Mouse (Mus musculus): Measurements from ENCODE around the gene Alkal2.
A peak's percentile ranks its signal among the peaks of the same experiment; 100 is the strongest.

Gene Alkal2

DNA sequence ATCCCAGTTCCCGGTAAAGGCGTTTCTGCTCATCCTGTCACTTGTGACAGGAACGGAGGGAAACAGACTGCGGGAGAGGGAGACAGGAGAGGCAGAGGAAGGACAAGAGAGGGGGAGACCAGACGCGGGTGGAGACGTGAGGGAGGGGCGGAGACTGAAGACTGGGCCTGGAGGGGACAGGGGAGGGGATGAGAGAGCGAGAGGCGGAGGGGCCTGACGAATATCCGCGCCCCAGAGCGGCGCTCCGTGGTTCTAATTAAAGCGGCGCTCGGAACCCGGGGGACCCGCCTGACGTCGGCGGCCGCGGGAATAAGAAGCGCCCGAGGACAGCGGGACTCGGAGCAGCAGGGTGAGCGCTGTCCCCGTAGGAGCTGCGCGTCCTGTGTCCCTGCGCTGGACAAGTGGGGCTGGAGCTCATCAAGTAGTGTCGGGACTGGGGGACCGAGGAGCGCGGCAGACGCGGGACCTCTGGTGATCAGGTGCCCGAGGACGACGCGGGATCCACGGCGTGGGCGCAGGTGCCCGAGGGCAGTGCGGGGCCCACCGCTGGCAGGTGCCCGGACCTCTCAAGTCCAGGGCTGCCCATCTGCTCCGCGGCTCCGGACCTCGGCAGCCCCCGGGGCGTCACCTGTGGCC is at the start of gene Alkal2:
Gene Alkal2 (plus strand): TSS at position 337 of the 636 bp plus-strand sequence.
- no peak for DNase-seq (ENCODE audit: low spot score in 2 of 2)

GRCm38 (mm10) chr12:30848521-30848920 is 35.6 kb upstream of the Alkal2 start:
- no peak for DNase-seq (ENCODE audit: low spot score in 2 of 2)

GRCm38 (mm10) chr12:30850902-30851301 is 33.2 kb upstream of the Alkal2 start:
- DNase-seq (ENCODE audit: low spot score in 2 of 2): no peak

DNA sequence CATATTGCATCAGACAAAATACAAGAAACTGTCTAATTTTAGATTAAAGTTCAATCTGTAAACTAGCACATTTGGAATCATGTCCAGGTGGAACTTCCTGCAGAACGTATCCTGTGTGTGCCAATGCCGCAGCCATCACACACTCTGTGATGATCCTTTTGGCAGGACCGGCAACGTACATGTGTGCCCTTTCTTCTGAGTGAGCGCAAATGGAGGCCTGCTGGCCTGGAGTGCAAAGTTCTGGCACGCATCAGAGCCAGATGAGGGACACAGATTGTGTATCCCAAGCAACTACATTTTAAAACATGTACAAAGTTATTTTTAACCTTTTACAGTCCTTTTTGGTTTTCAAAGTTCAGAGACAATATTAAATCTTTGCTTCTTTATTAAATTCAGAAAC is 32.3 kb upstream of the Alkal2 start:
- no peak for DNase-seq (ENCODE audit: low spot score in 2 of 2)

GRCm38 (mm10) chr12:30855442-30856159 is 28.5 kb upstream of the Alkal2 start:
- no peak for DNase-seq (ENCODE audit: low spot score in 2 of 2)

- DNase-seq (ENCODE audit: low spot score in 2 of 2): no peak
Measured at GRCm38 (mm10) chr12:30856172-30856571, 27.9 kb upstream of the Alkal2 start.

- DNase-seq (ENCODE audit: low spot score in 2 of 2): no peak
Measured at GRCm38 (mm10) chr12:30864347-30864746, 19.8 kb upstream of the Alkal2 start.

DNA sequence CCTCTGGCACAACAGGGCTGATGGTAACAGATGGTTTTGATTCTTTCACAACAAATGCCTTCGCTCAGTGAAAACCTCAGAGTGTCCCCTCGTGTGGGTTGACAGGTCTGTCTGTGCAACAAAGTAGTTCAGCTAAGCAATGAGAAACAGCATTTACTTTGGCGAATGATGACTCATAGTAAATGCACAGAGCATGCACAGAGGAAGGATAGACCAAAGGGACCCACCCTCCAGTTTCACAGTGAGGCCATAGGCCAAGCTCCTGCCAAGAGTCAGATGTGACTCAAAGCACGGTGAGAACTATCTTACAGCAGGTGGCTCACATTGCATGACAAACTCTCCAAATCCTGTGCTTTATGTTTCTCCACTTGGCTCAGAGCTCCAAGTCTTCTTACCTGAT is 18.3 kb upstream of the Alkal2 start:
- DNase-seq (ENCODE audit: low spot score in 2 of 2): no peak

- no peak for DNase-seq (ENCODE audit: low spot score in 2 of 2)
Measured at GRCm38 (mm10) chr12:30879447-30879846, 4.7 kb upstream of the Alkal2 start.

- DNase-seq (ENCODE audit: low spot score in 2 of 2): no peak
Measured at GRCm38 (mm10) chr12:30883592-30883985, 533 bp upstream of the Alkal2 start.

- DNase-seq (ENCODE audit: low spot score in 2 of 2): no peak
Measured at GRCm38 (mm10) chr12:30884622-30885230, 604 bp downstream of the Alkal2 start.

GRCm38 (mm10) chr12:30885891-30886290 is 1.8 kb downstream of the Alkal2 start:
- no peak for DNase-seq (ENCODE audit: low spot score in 2 of 2)

DNA sequence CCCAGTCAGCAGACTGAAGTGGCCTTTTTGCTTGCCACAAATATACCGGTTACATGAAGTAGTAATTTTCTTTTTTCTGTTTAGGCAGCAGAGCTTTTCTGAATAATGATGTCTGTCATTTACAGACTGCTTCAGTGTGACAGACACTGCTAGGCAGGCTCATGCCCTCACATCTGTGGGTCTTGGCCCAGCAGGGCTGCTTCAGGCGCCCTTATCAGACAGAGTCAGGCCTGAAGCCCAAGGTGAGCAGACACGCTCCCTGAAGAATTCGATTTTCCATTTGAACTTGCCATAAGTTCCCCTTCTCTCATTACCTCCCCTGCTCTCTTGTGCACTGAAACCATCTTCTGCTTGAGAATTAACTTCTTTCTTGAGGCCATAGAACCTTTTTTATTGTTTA is 3.9 kb downstream of the Alkal2 start:
- DNase-seq (ENCODE audit: low spot score in 2 of 2): no peak

DNA sequence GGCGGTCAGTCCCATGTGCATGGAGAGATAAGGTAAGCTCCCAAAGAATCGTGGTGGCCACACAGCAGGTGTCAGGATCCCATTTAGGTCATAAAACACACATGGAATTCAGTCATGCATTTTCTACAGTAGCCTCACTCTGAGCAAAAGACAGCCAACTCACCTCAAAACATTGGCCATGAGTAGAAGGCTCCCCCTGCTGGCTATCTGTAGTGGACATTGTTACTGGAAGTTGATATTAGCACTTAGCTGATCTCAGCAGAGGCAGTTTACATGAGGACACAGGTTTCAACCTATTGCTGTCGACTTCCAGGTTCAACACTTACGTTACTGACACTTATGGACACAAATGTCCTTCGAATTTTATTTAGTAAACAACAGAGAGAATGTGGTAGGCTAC is 5.9 kb downstream of the Alkal2 start:
- peak; percentile 46 to 48 for DNase-seq (ENCODE audit: low spot score in 2 of 2)

- no peak for DNase-seq (ENCODE audit: low spot score in 2 of 2)
Measured at GRCm38 (mm10) chr12:30891438-30891837, 7.3 kb downstream of the Alkal2 start.

DNA sequence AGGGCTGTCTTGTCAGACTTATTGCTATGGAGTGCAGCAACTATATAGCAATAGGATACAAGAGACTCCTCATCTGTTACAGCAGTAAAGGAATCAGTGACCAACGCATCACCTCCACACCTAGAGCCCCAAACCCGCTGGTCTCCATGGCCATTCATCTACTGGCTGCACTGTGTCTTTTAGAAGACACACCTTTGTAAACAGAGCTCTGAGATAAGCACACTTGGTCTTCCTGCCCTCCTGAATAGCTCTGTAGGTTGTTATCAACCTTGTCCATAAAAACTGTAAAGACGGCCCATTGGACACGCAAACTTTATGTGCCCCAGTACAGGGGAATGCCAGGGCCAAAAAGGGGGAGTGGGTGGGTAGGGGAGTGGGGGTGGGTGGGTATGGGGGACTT is 12.9 kb downstream of the Alkal2 start:
- no peak for DNase-seq (ENCODE audit: low spot score in 2 of 2)

GRCm38 (mm10) chr12:30908658-30909057 is 24.5 kb downstream of the Alkal2 start:
- no peak for DNase-seq (ENCODE audit: low spot score in 2 of 2)

- no peak for DNase-seq (ENCODE audit: low spot score in 2 of 2)
Measured at GRCm38 (mm10) chr12:30909881-30910280, 25.8 kb downstream of the Alkal2 start.

DNA sequence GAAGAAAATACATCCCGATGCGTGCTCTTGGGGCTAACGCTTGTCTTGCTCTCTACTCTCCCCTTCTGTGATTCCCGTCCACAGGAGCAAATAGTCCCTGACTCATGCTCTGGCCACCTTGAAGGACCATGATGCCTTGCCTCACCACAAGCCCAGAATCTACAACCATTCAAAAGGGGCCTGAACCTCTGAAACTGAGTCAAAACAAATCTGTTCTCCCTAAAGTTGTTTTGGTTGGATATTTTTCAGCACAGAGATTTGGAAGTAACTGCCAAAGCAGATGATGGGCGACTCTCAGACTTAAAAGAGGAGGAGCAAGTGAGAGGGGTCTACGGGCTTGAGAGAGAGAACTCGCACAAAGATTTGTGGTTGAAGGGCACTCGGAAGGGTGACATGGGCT is 26.7 kb downstream of the Alkal2 start:
- DNase-seq (ENCODE audit: low spot score in 2 of 2): no peak

- peak; percentile 90 to 91 for DNase-seq (ENCODE audit: low spot score in 2 of 2)
Measured at GRCm38 (mm10) chr12:30911261-30912047, 27.3 kb downstream of the Alkal2 start, which contains the start of the genes Acp1 and Sh3yl1. TSS of gene Acp1 (minus strand) at chr12:30911589. TSS of gene Sh3yl1 (plus strand) at chr12:30911668.

DNA sequence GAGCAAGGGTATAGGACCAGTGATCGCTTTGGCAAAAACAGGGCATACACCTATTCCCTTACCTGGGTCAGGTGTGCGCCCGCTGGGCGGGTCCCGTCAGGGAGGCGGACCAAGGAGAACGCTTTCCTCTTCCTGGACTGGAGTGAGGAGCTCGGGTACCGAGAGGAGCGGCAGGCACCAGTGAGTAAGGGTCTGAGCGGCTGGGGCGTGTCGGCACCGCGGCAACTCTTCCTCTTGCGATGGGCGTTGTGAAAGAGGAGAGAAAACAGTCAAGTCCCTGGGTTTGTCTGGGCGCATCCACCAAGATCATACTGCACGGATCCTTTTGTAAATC is 27.9 kb downstream of the Alkal2 start:
- peak; percentile 18 to 23 for DNase-seq (ENCODE audit: low spot score in 2 of 2)

- no peak for DNase-seq (ENCODE audit: low spot score in 2 of 2)
Measured at GRCm38 (mm10) chr12:30912840-30913239, 28.7 kb downstream of the Alkal2 start.
